Mouse (Mus musculus) ES-E14 (cell line): Measurements from ENCODE around the gene Phf1.

Experiments
- HCFC1 ChIP-seq: IDR thresholded peaks from 2 replicates; pipeline ENCODE4 v1.6.1; 2012; ENCODE audit warnings: low read length, inconsistent platforms, borderline replicate concordance; ENCODE audit not compliant: insufficient read depth
- ZC3H11A ChIP-seq: IDR thresholded peaks from 2 replicates; pipeline ENCODE4 v1.6.1; 2012; ENCODE audit warnings: low read depth, mild to moderate bottlenecking, inconsistent platforms, low read length, borderline replicate concordance
- ZNF384 ChIP-seq: IDR thresholded peaks from 2 replicates; pipeline ENCODE4 v1.6.1; 2012; ENCODE audit warnings: low read depth, low read length, inconsistent platforms

DNA sequence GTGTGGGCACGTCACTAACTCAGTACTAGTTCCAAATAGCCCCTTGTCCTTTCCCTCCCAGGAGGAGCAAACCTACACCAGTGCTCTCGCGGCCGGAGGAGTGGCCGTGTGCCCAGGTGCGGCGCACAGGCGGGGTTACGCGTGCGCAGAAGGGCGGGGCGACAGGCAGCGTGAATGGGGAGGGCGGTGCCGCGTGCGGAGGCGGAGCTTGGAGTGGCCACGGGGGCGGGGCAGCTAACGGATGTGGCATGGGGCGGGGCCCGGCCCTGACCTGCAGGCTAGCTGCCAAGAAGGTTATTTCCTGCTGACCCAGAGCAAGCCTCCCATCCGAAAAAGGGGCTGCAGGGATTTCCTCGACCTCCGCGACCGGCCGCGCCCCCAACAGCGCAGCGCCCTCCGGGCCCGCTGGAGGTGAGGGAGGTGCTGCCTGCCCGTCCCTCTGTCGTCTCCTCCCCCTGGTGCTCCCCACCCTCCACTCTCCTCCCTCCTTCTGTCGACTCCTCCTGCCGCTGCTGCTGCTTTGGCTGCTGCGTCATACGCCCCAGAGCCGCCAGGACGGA lies at the start of gene Phf1:
- no peak for TF ChIP-seq HCFC1
- no peak for TF ChIP-seq ZNF384
- TF ChIP-seq ZC3H11A = no peak
